Mouse (Mus musculus) heart, adult 2 months (tissue): ENCODE measurements around the gene Olfr223. TPM values are rescaled to one million over a fixed set of nuclear protein-coding genes. Genes with fewer than 3 reads are reported as not detected.

Experiments used
- DNase-seq, 2 experiments: peaks; one replicate each; pipeline ENCODE4 v3.0.0; 2021
- H3K27ac ChIP-seq: fragments of 200-600 bp; 2 replicates; pipeline ENCODE4 v1.8.1; 2022
- H3K27me3 ChIP-seq: fragments of 200-500 bp; 2 replicates; pipeline ENCODE4 v1.6.1; 2012; ENCODE audit warnings: mild to moderate bottlenecking, low read length, inconsistent platforms, mixed read lengths; ENCODE audit not compliant: control insufficient read depth, insufficient read depth
- H3K36me3 ChIP-seq: fragments of 200-500 bp; 2 replicates; pipeline ENCODE4 v1.6.1; 2012; ENCODE audit warnings: low read length, inconsistent platforms; ENCODE audit not compliant: control insufficient read depth, insufficient read depth
- H3K4me1 ChIP-seq: fragments of 200-500 bp; 2 replicates; pipeline ENCODE4 v1.6.1; 2011; ENCODE audit warnings: low read length; ENCODE audit not compliant: control insufficient read depth, insufficient read depth
- H3K4me3 ChIP-seq: fragments of 200-600 bp; 2 replicates; pipeline ENCODE4 v1.8.1; 2022
- H3K79me2 ChIP-seq: fragments of 200-500 bp; replicated peaks from 2 replicates; pipeline ENCODE4 v1.6.1; 2012; ENCODE audit warnings: mild to moderate bottlenecking, inconsistent platforms, low read length, moderate library complexity, mixed read lengths; ENCODE audit not compliant: control insufficient read depth, insufficient read depth
- H3K9ac ChIP-seq: fragments of 200-500 bp; 2 replicates; pipeline ENCODE4 v1.6.1; 2012; ENCODE audit warnings: low read depth, mild to moderate bottlenecking, control low read depth, inconsistent platforms, low read length, mixed read lengths
- CTCF ChIP-seq: fragments of 200-600 bp; IDR thresholded peaks from 2 replicates; pipeline ENCODE4 v1.8.1; 2022; ENCODE audit warnings: antibody characterized with exemption, mild to moderate bottlenecking, moderate library complexity
- EP300 ChIP-seq: fragments of 200-500 bp; IDR thresholded peaks from 2 replicates; pipeline ENCODE4 v1.6.1; 2011; ENCODE audit warnings: low read depth, low read length, control low read depth; ENCODE audit not compliant: insufficient read depth
- POLR2A ChIP-seq: fragments of 200-500 bp; IDR thresholded peaks from 2 replicates; pipeline ENCODE4 v1.6.1; 2011; ENCODE audit warnings: mild to moderate bottlenecking, low read depth, low read length, control low read depth; ENCODE audit not compliant: insufficient read depth
- WGBS: fragments of 180-500 bp; shearing (Covaris S2); methylation state at CpG from one replicate; pipeline ENCODE4 v1.1.7; 2018; 5-methylcytosine and 5-hydroxymethylcytosine counted together
- intact Hi-C: fragments of 180-260 bp; cut with DNase I; formaldehyde crosslinking; loops from one replicate; pipeline ENCODE4 v1.15.1; 2025
- polyA plus RNA-seq: library from polyadenylated mRNA; depleted of rRNA; stranded (reverse); fragments of >200 nt; gene quantifications from 2 replicates; pipeline ENCODE4 v1.2.3, GENCODE M21; 2012; rRNA removed
- total RNA-seq, 2 experiments: library from RNA; stranded (reverse); gene quantifications; 2 replicates each; pipeline ENCODE4 v1.2.3; 2021

Gene Olfr223
- total and polyA plus RNA-seq, 3 experiments: not detected

DNA sequence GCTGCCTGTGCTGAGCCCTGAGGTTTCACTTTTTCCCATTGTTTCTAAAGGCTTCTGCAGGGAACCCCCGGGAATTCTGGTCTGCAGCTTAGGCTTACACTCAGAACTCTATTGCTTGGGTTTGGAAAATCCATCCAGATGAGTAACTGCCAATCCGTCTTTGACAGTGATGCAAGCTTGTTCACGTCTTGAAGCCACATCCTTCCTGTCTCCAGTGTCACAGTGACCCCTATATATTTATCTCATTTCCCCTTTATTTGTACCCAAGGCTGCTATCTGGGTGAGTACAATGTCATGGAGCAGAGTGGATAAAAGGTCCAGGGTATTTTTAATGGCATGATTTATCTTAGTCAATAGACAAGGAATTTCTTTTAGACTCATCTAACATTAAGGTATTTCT lies 51.8 kb downstream of the Olfr223 start, which contains the start of gene Nlrp3:
TSS of gene Nlrp3 (plus strand) at position 245 of the 400 bp plus-strand sequence.
- TF ChIP-seq POLR2A (no peak), EP300 (no peak), CTCF (no peak)
- no peak within 1 kb of the TSS for H3K4me3 ChIP-seq
- intact Hi-C loops: no loop called here
- H3K27ac ChIP-seq: no peak within 1 kb of the TSS; the same call in 1 of the 2 replicates
- H3K79me2 ChIP-seq: no peaks in the 10 kb centered on the region
- H3K4me1 ChIP-seq: no peaks in the 10 kb centered on the region
- no peak for DNase-seq
- no peaks in the 10 kb centered on the region for H3K36me3 ChIP-seq
- no peaks in the 10 kb centered on the region for H3K27me3 ChIP-seq
- 24% methylated on average over 3 of the region's 3 CpGs for WGBS
- no peak within 1 kb of the TSS for H3K9ac ChIP-seq

DNA sequence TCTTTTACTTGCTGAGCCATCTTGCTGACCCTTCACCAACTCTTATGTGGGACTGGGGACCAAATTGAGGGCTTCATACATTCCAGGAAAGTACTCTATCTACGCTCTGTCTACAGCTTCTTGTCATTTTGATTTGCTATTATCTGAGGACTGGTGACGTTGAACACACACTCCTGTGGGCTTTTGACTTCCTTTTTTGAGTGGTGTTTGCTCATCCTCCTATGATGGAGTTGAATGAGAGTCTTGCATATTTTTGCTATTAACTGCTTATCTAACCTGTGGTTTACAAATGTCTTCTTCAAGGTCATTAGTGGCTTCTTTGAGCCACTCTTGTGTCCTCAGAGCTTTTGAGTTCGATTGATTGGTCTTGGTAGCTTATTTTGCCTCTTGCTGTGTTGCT lies 53.0 kb downstream of the Olfr223 start:
- WGBS: 64% methylated on average over 3 of the region's 3 CpGs
- Histone ChIP-seq H3K27ac (no peak overlapping the region), H3K4me3 (no peak overlapping the region), H3K4me1 (no peaks in the 10 kb centered on the region), H3K27me3 (no peaks in the 10 kb centered on the region), H3K36me3 (no peaks in the 10 kb centered on the region), H3K79me2 (no peaks in the 10 kb centered on the region), H3K9ac (no peak overlapping the region)
- no peak for DNase-seq
- intact Hi-C loops: no loop called here
- TF ChIP-seq EP300 (no peak), POLR2A (no peak), CTCF (no peak)

Other genes with a start within 250 kb of the Olfr223 start
- not detected for gene Prss38, start 217.6 kb downstream of the Olfr223 start, total RNA-seq
- gene Prss38, start 217.6 kb downstream of the Olfr223 start, polyA plus RNA-seq: not detected in 2 replicates
- 10 to 100 TPM; 11.8 to 12.9 TPM for gene Jmjd4, start 143.2 kb downstream of the Olfr223 start, total RNA-seq
- gene Jmjd4, start 143.2 kb downstream of the Olfr223 start, polyA plus RNA-seq: 6.6 and 11.2 TPM in 2 replicates
- 10 to 100 TPM; 37.7 to 42.2 TPM for gene Snap47, start 142.1 kb downstream of the Olfr223 start, total RNA-seq
- 49.4 and 85.7 TPM in 2 replicates for gene Snap47, start 142.1 kb downstream of the Olfr223 start, polyA plus RNA-seq
- 1 to 10 TPM; 3.0 to 4.7 TPM for gene Zfp867, start 120.8 kb downstream of the Olfr223 start, total RNA-seq
- 1.00 and 2.1 TPM in 2 replicates for gene Zfp867, start 120.8 kb downstream of the Olfr223 start, polyA plus RNA-seq
- 10 to 100 TPM; 11.7 to 14.8 TPM for gene Zkscan17, start 66.5 kb downstream of the Olfr223 start, total RNA-seq
- gene Zkscan17, start 66.5 kb downstream of the Olfr223 start, polyA plus RNA-seq: 7.8 and 10.0 TPM in 2 replicates
- gene Nlrp3, start 51.7 kb downstream of the Olfr223 start, total RNA-seq: under 1 TPM; 0.45 to 0.55 TPM
- 0.33 and 0.38 TPM in 2 replicates for gene Nlrp3, start 51.7 kb downstream of the Olfr223 start, polyA plus RNA-seq
- not detected for gene Olfr222, start 17.1 kb downstream of the Olfr223 start, total RNA-seq
- gene Olfr222, start 17.1 kb downstream of the Olfr223 start, polyA plus RNA-seq: not detected in 2 replicates
- gene Mprip, start 68.0 kb upstream of the Olfr223 start, total RNA-seq: 100 to 1,000 TPM; 132 to 142 TPM
- gene Mprip, start 68.0 kb upstream of the Olfr223 start, polyA plus RNA-seq: 77.1 and 81.6 TPM in 2 replicates
- gene Pld6, start 194.4 kb upstream of the Olfr223 start, total RNA-seq: under 1 TPM; 0.44 to 0.45 TPM
- 1.5 and 2.2 TPM in 2 replicates for gene Pld6, start 194.4 kb upstream of the Olfr223 start, polyA plus RNA-seq
- 10 to 100 TPM; 36.9 to 47.0 TPM for gene Flcn, start 216.7 kb upstream of the Olfr223 start, total RNA-seq
- gene Flcn, start 216.7 kb upstream of the Olfr223 start, polyA plus RNA-seq: 52.0 and 59.0 TPM in 2 replicates
- 10 to 100 TPM; 23.7 to 25.4 TPM for gene Nt5m, start 246.2 kb upstream of the Olfr223 start, total RNA-seq
- 35.9 and 47.1 TPM in 2 replicates for gene Nt5m, start 246.2 kb upstream of the Olfr223 start, polyA plus RNA-seq
- 10 to 100 TPM; 67.7 to 75.5 TPM for gene Cops3, start 246.5 kb upstream of the Olfr223 start, total RNA-seq
- gene Cops3, start 246.5 kb upstream of the Olfr223 start, polyA plus RNA-seq: 28.4 and 47.8 TPM in 2 replicates